ENCODE assay signal across 27 mouse cellular contexts in the genomic region with DNA sequence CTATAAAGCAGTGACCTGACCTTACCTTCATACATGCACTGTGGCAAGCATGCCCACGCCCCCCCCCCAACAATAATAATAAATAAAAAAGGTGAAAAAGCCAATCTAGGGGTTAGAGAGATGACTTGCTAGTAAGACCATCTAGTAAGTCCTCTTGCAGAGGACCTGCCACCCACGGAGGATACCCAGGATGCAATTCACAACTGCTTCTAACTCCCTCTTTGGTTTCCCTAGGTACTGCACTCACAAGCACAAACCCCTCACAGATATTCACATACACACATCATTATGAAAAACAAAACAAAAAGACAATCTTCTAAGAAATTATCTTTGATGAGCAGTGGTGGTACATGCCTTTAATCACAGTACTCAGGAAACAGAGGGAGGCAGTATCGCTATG. TPM values are rescaled to one million over a fixed set of nuclear protein-coding genes. Genes with fewer than 3 reads are reported as not detected.
DNase-seq lines count a peak whose midpoint lies in the region; ATAC-seq and TF ChIP-seq lines count a peak whose summit lies in the region.
"Had no signal": no experiment of that assay in that cellular context is flagged by ENCODE, and none has a peak within 500 bp of the region (broad histone marks: within the 10 kb centered on the region; RNA-seq: fewer than 3 reads in every experiment).

No protein-coding gene starts in this region.

- no peak overlapping the region for H3K4me3 ChIP-seq in hindbrain, embryonic 12.5 days
- no peak overlapping the region for H3K4me3 ChIP-seq in hindbrain, embryonic 14.5 days (replicated peaks; ENCODE audit: low read length)
- H3K4me3 ChIP-seq in E14TG2a.4 (replicated peaks; ENCODE audit: low read length) (no peak overlapping the region), MEL (ENCODE audit: control insufficient read depth in 1 of 2, insufficient read depth in 1 of 2, low read depth in 2 of 2, low read length in 2 of 2) (no peak overlapping the region)
- H3K4me3 ChIP-seq: embryonic facial prominence, embryonic 13.5 days; erythroblast, embryonic 14.5 days; forebrain, embryonic 12.5 days; heart, embryonic 12.5 days; intestine, embryonic 15.5 days; layer of hippocampus, adult 2 months; midbrain, embryonic 12.5 days had no signal

- no peaks in the 10 kb centered on the region for H3K36me3 ChIP-seq in hindbrain, embryonic 12.5 days
- H3K36me3 ChIP-seq in hindbrain, embryonic 14.5 days (replicated peaks; ENCODE audit: control insufficient read depth, insufficient read depth), result 0 out of 2 replicates have a peak, but pooled peaks cover 12% of the 10 kb centered on the region
- H3K36me3 ChIP-seq in E14TG2a.4 (ENCODE audit: insufficient read depth, low read length) (peaks cover 25% of the 10 kb centered on the region; the same call in 1 of the 2 replicates), MEL (ENCODE audit: control insufficient read depth in 1 of 2, insufficient read depth in 2 of 2, low read length in 2 of 2) (peaks cover 9 to 33% of the 10 kb centered on the region in 2 experiments; a peak in 3 of 4 replicates)
- H3K36me3 ChIP-seq: intestine, embryonic 15.5 days had no signal

- H3K4me2 ChIP-seq in hindbrain, embryonic 12.5 days (replicated peaks), result no peak overlapping the region
- no peak overlapping the region for H3K4me2 ChIP-seq in hindbrain, embryonic 14.5 days (replicated peaks)
- H3K4me2 ChIP-seq: embryonic facial prominence, embryonic 13.5 days; forebrain, embryonic 12.5 days; heart, embryonic 12.5 days; intestine, embryonic 15.5 days; midbrain, embryonic 12.5 days had no signal

- TF ChIP-seq CTCF in E14TG2a.4 (conservative IDR thresholded peaks at IDR 0.05; ENCODE audit: low read length), result 0 out of 2 replicates have a peak, but pooled peaks have one; percentile 14
- peak in 1 of 3 experiments; percentile 31; a peak in 3 of 6 replicates for TF ChIP-seq CTCF in MEL (IDR thresholded peaks at IDR 0.05 in 2 of 3, conservative IDR thresholded peaks at IDR 0.05 in 1 of 3; ENCODE audit: control insufficient read depth in 1 of 3, insufficient read depth in 1 of 3, low read depth in 2 of 3, low read length in 3 of 3, poor library complexity in 1 of 3, severe bottlenecking in 1 of 3)

- H3K9ac ChIP-seq in hindbrain, embryonic 12.5 days, result no peak overlapping the region
- H3K9ac ChIP-seq in hindbrain, embryonic 14.5 days, result no peak overlapping the region
- H3K9ac ChIP-seq in MEL (ENCODE audit: control insufficient read depth, low read depth, low read length, poor library complexity, severe bottlenecking), result no peak overlapping the region
- H3K9ac ChIP-seq: embryonic facial prominence, embryonic 13.5 days; forebrain, embryonic 12.5 days; heart, embryonic 12.5 days; intestine, embryonic 15.5 days; midbrain, embryonic 12.5 days had no signal

- peaks cover 21% of the 10 kb centered on the region for H3K4me1 ChIP-seq in hindbrain, embryonic 12.5 days
- peaks cover 35% of the 10 kb centered on the region for H3K4me1 ChIP-seq in hindbrain, embryonic 14.5 days (replicated peaks; ENCODE audit: control insufficient read depth, insufficient read depth, low read length)
- H3K4me1 ChIP-seq in E14TG2a.4 (replicated peaks; ENCODE audit: low read depth, low read length) (peaks cover 63% of the 10 kb centered on the region), MEL (ENCODE audit: control insufficient read depth in 1 of 2, insufficient read depth in 2 of 2, low read length in 2 of 2) (peaks cover 13 to 14% of the 10 kb centered on the region in 2 experiments)

- H3K79me2 ChIP-seq in MEL (ENCODE audit: control insufficient read depth, insufficient read depth, low read length, poor library complexity), result peaks cover 67% of the 10 kb centered on the region

- no peak for DNase-seq in hindbrain, embryonic 14.5 days (ENCODE audit: low spot score)
- DNase-seq in MEL (ENCODE audit: low read depth, low spot score), result peak; percentile 58
- peak; percentile 24 for DNase-seq in naive thymus-derived CD4-positive, alpha-beta T cell, adult 2 months (ENCODE audit: low read depth)
- DNase-seq in layer of hippocampus, postnatal 25 days (ENCODE audit: extremely low spot score in 1 of 2, low spot score in 1 of 2), result no peak
- no peak for DNase-seq in left cerebral cortex, adult 11 months (ENCODE audit: low spot score)
- DNase-seq: adrenal gland, adult 2 months; B cell, adult 2 months; cerebellum, adult 2 months; cerebellum, postnatal 25 days; embryo, embryonic 11 days; gastrocnemius, postnatal 36 days; heart, postnatal 10 days; kidney, adult 8-10 months; kidney, postnatal 25 days; layer of hippocampus, postnatal 36 days; lung, postnatal 14 days had no signal

- TF ChIP-seq RAD21 in MEL (IDR thresholded peaks at IDR 0.05; ENCODE audit: low read depth, low read length), result no peak

- H3K27me3 ChIP-seq in hindbrain, embryonic 12.5 days, result no peaks in the 10 kb centered on the region
- no peaks in the 10 kb centered on the region for H3K27me3 ChIP-seq in hindbrain, embryonic 14.5 days (ENCODE audit: control insufficient read depth, insufficient read depth, low read length)
- H3K27me3 ChIP-seq in E14TG2a.4 (ENCODE audit: insufficient read depth, low read length) (no peaks in the 10 kb centered on the region), MEL (ENCODE audit: control insufficient read depth in 1 of 2, insufficient read depth in 2 of 2, low read length in 2 of 2) (no peaks in the 10 kb centered on the region)
- H3K27me3 ChIP-seq: embryonic facial prominence, embryonic 13.5 days; forebrain, embryonic 12.5 days; heart, embryonic 12.5 days; intestine, embryonic 15.5 days; midbrain, embryonic 12.5 days had no signal

- no peak for ATAC-seq in hindbrain, embryonic 12.5 days (ENCODE audit: low FRiP score)
- no peak for ATAC-seq in hindbrain, embryonic 14.5 days (ENCODE audit: low FRiP score)
- ATAC-seq: intestine, embryonic 15.5 days had no signal

- peak overlapping the region; percentile 12; the same call in 1 of the 2 replicates for H3K27ac ChIP-seq in hindbrain, embryonic 12.5 days
- H3K27ac ChIP-seq in hindbrain, embryonic 14.5 days, result no peak overlapping the region
- no peak overlapping the region for H3K27ac ChIP-seq in MEL (ENCODE audit: control insufficient read depth, low read depth, low read length)
- H3K27ac ChIP-seq: embryonic facial prominence, embryonic 13.5 days; forebrain, embryonic 12.5 days; intestine, embryonic 15.5 days; layer of hippocampus, adult 2 months; midbrain, embryonic 12.5 days had no signal

- H3K9me3 ChIP-seq in hindbrain, embryonic 12.5 days (replicated peaks), result no peaks in the 10 kb centered on the region
- no peaks in the 10 kb centered on the region for H3K9me3 ChIP-seq in hindbrain, embryonic 14.5 days (ENCODE audit: control insufficient read depth, low read length)
- H3K9me3 ChIP-seq in E14TG2a.4 (ENCODE audit: low read length) (no peaks in the 10 kb centered on the region), MEL (replicated peaks; ENCODE audit: insufficient read depth, low read length) (no peaks in the 10 kb centered on the region)
- H3K9me3 ChIP-seq: embryonic facial prominence, embryonic 13.5 days; forebrain, embryonic 12.5 days; heart, embryonic 12.5 days; intestine, embryonic 15.5 days; midbrain, embryonic 12.5 days had no signal

- 93% methylated on average over 3 of the region's 3 CpGs for WGBS in hindbrain, embryonic 12.5 days
- WGBS in hindbrain, embryonic 14.5 days, result 94% methylated on average over 3 of the region's 3 CpGs

- TF ChIP-seq POLR2A in MEL (IDR thresholded peaks at IDR 0.05; ENCODE audit: control insufficient read depth in 1 of 2, insufficient read depth in 1 of 2, low read depth in 1 of 2, low read length in 2 of 2, poor library complexity in 1 of 2), result no peak

- TF ChIP-seq EP300 in MEL (IDR thresholded peaks at IDR 0.05; ENCODE audit: low read depth in 1 of 2, low read length in 2 of 2), result no peak

TF ChIP-seq in MEL, 35 proteins besides CTCF, POLR2A, EP300 and RAD21:
- TF ChIP-seq KAT2A (conservative IDR thresholded peaks at IDR 0.05; ENCODE audit: low read depth, low read length), result no peak
- no peak; the same call in 1 of the 2 replicates for TF ChIP-seq SIN3A (IDR thresholded peaks at IDR 0.05; ENCODE audit: low read length)

RNA-seq across cellular contexts. Expression of gene Gpatch8, which starts 4.1 kb away (rescaled TPM):
- polyA plus RNA-seq in hindbrain, embryonic 12.5 days (2016; fragmentation: Nextera tagmentation; extraction: Ambion mirVana), result 74.6 and 76.7 TPM in 2 replicates
- polyA plus RNA-seq in hindbrain, embryonic 14.5 days (2014; fragmentation: Nextera tagmentation; extraction: Ambion mirVana), result 48.2 and 55.3 TPM in 2 replicates
- 17.9 and 20.3 TPM in 2 replicates for total RNA-seq in MEL (2012; rRNA removed)
- polyA plus RNA-seq in MEL (2012; ENCODE audit: insufficient read depth in 1 of 2, insufficient read length in 2 of 2, low read depth in 1 of 2, low replicate concordance in 2 of 2, missing spikeins in 1 of 2), result 10 to 100 TPM; 25.8 to 29.7 TPM
- total RNA-seq in layer of hippocampus, postnatal 25 days (2021), result 10 to 100 TPM; 38.3 to 49.4 TPM

RNA-seq across cellular contexts. Expression of gene Gm11627, which starts 27.2 kb away (rescaled TPM):
- 4.3 and 4.8 TPM in 2 replicates for polyA plus RNA-seq in hindbrain, embryonic 12.5 days (2016; fragmentation: Nextera tagmentation; extraction: Ambion mirVana)
- 3.7 and 4.3 TPM in 2 replicates for polyA plus RNA-seq in hindbrain, embryonic 14.5 days (2014; fragmentation: Nextera tagmentation; extraction: Ambion mirVana)
- 0.33 and 0.35 TPM in 2 replicates for total RNA-seq in MEL (2012; rRNA removed)
- under 1 TPM in 1 of 2 experiments, not detected in 1; 0.13 TPM for polyA plus RNA-seq in MEL (2012; ENCODE audit: insufficient read depth in 1 of 2, insufficient read length in 2 of 2, low read depth in 1 of 2, low replicate concordance in 2 of 2, missing spikeins in 1 of 2)
- total RNA-seq in layer of hippocampus, postnatal 25 days (2021), result 1 to 10 TPM; 3.1 to 3.7 TPM
- total RNA-seq: gastrocnemius, postnatal 36 days; megakaryocyte progenitor cell, adult 5-6 weeks; neutrophil, adult 5-6 weeks had no signal
- polyA plus RNA-seq: adrenal gland, adult 2 months; erythroblast, embryonic 14.5 days had no signal

RNA-seq across cellular contexts. Expression of gene Fzd2, which starts 52.1 kb away (rescaled TPM):
- 39.9 and 40.8 TPM in 2 replicates for polyA plus RNA-seq in hindbrain, embryonic 12.5 days (2016; fragmentation: Nextera tagmentation; extraction: Ambion mirVana)
- 8.2 and 9.2 TPM in 2 replicates for polyA plus RNA-seq in hindbrain, embryonic 14.5 days (2014; fragmentation: Nextera tagmentation; extraction: Ambion mirVana)
- total RNA-seq in MEL (2012; rRNA removed), result not detected in 2 replicates
- not detected for polyA plus RNA-seq in MEL (2012; ENCODE audit: insufficient read depth in 1 of 2, insufficient read length in 2 of 2, low read depth in 1 of 2, low replicate concordance in 2 of 2, missing spikeins in 1 of 2)
- 1 to 10 TPM; 6.6 to 9.9 TPM for total RNA-seq in layer of hippocampus, postnatal 25 days (2021)
- total RNA-seq: megakaryocyte progenitor cell, adult 5-6 weeks had no signal
- polyA plus RNA-seq: erythroblast, embryonic 14.5 days had no signal

Comparison
In these comparisons a context has a peak if more than half of its experiments do, and no peak if none do; other contexts are left out.
1. DNase-seq: peak in MEL (single experiment) and naive thymus-derived CD4-positive, alpha-beta T cell, adult 2 months (single experiment); none in hindbrain, embryonic 14.5 days (single experiment), layer of hippocampus, postnatal 25 days (0 of 2) and left cerebral cortex, adult 11 months (single experiment).